Mouse (Mus musculus) embryonic fibroblast, embryonic 13.5 days (primary cell): ENCODE results near the gene Dnajc22. TPM values are rescaled to one million over a fixed set of nuclear protein-coding genes. Genes with fewer than 3 reads are reported as not detected.
"Not testable (repeated sequence)": the region's sequence is repeated elsewhere in the genome, so short reads cannot be mapped to it uniquely, and the experiment has no call there.

Experiments used
- H3K27ac ChIP-seq: 2 replicates; pipeline ENCODE4 v1.5.1; 2012; ENCODE audit warnings: low read length, control low read depth, inconsistent platforms; ENCODE audit not compliant: insufficient read depth
- H3K4me1 ChIP-seq: 2 replicates; pipeline ENCODE4 v1.6.1; 2011; ENCODE audit warnings: low read length; ENCODE audit not compliant: control insufficient read depth, insufficient read depth
- H3K4me3 ChIP-seq: 2 replicates; pipeline ENCODE4 v1.5.1; 2011; ENCODE audit warnings: mild to moderate bottlenecking, control low read depth, low read length; ENCODE audit not compliant: insufficient read depth
- CTCF ChIP-seq: IDR thresholded peaks from 2 replicates; pipeline ENCODE4 v1.5.1; 2011; ENCODE audit warnings: mild to moderate bottlenecking, control low read depth, low read length, moderate library complexity, borderline replicate concordance; ENCODE audit not compliant: insufficient read depth
- POLR2A ChIP-seq: IDR thresholded peaks from 2 replicates; pipeline ENCODE4 v1.6.1; 2011; ENCODE audit warnings: low read depth, mild to moderate bottlenecking, control low read depth, low read length, moderate library complexity
- polyA plus RNA-seq: library from polyadenylated mRNA; stranded (reverse); fragments of >200 nt; gene quantifications from 2 replicates; pipeline ENCODE4 v1.2.4, GENCODE M21; 2011; ENCODE audit warnings: low read depth; ENCODE audit not compliant: missing spikeins, insufficient read length

The Dnajc22 gene
- polyA plus RNA-seq, 1 experiment: not detected

GRCm38 (mm10) chr15:99074019-99074599 is 18.9 kb upstream of the Dnajc22 start, which contains the start of gene Troap:
Troap (plus strand) TSS chr15:99074575.
- H3K4me3 ChIP-seq: peak within 1 kb of the TSS; percentile 96
- TF ChIP-seq CTCF: no peak
- TF ChIP-seq POLR2A: no peak

GRCm38 (mm10) chr15:99074600-99075333 is 18.2 kb upstream of the Dnajc22 start:
- Histone ChIP-seq H3K4me3 (peak overlapping the region; percentile 96), H3K27ac (peak overlapping the region; percentile 90), H3K4me1 (peaks cover 4% of the 10 kb centered on the region; the same call in 1 of the 2 replicates)
- TF ChIP-seq CTCF (no peak), POLR2A (peak; percentile 94)

More at GRCm38 (mm10) chr15:99074019-99074599, 18.9 kb upstream of the Dnajc22 start, which contains the start of gene Troap:
- Histone ChIP-seq H3K4me1 (peaks cover 4% of the 10 kb centered on the region; the same call in 1 of the 2 replicates), H3K27ac (peak within 1 kb of the TSS; percentile 90)

DNA sequence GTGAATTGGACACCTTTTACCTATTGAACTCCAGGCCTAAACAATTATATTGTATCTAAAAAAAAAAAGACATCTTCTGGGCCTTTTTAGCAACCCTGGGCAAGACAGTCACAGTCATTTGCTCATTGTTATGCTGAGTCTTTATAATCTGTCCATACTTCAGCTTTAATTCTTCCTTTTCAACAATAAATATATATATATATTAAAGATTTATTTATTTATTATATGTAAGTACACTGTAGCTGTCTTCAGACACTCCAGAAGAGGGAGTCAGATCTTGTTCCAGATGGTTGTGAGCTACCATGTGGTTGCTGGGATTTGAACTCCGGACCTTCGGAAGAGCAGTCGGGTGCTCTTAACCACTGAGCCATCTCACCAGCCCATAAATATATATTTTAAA is 17.0 kb upstream of the Dnajc22 start:
- peak overlapping the region; percentile 96 for H3K4me3 ChIP-seq
- not testable (repeated sequence) for H3K4me1 ChIP-seq, H3K27ac ChIP-seq

GRCm38 (mm10) chr15:99078181-99078910 is 14.6 kb upstream of the Dnajc22 start:
- TF ChIP-seq CTCF: no peak
- no peak for TF ChIP-seq POLR2A
- Histone ChIP-seq H3K27ac (no peak overlapping the region), H3K4me1 (peaks cover 4% of the 10 kb centered on the region; the same call in 1 of the 2 replicates), H3K4me3 (no peak overlapping the region)

DNA sequence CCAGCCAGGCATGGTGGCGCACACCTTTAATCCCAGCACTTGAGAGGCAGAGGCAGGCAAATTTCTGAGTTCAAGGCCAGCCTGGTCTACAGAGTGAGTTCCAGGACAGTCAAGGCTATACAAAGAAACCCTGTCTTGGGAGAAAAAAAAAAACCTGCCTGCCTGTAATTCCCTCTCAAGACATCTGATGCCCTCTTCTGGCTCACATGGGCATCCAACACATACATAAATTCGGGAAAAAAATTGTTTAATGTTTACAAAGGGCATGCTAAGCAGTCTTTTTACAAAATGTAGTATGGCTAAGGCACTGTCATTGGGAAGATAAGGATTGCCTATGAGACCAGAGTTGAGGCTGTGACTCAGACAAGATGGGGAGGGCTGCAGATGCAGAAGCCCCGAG is 13.2 kb upstream of the Dnajc22 start:
- TF ChIP-seq POLR2A: no peak
- no peak for TF ChIP-seq CTCF
- Histone ChIP-seq H3K4me1 (peaks cover 2% of the 10 kb centered on the region; the same call in 1 of the 2 replicates), H3K27ac (no peak overlapping the region), H3K4me3 (no peak overlapping the region)

- TF ChIP-seq POLR2A (no peak), CTCF (no peak)
- Histone ChIP-seq H3K4me1 (no peaks in the 10 kb centered on the region), H3K27ac (no peak overlapping the region), H3K4me3 (no peak overlapping the region)
Observed at GRCm38 (mm10) chr15:99082322-99082721, 10.6 kb upstream of the Dnajc22 start.

DNA sequence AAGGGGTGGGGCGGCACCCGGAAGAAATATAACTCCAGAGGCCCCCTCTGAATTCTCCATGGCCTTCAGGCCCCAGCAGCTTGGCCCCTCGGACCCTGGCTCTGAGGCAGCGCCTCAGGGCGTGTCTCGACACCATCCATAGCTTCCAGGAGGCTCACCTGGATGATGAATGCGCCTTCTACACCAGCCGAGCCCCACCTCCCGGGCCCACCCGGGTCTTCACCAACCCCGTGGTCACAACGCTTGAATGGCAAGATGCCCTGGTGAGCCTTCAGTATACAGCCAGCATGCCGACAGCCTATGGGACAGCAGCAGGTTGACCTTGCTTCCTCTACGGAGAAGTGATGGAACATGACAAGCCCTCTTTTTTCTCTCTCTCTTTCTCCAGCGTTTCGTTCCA is 10.1 kb upstream of the Dnajc22 start:
- no peak overlapping the region for H3K27ac ChIP-seq
- TF ChIP-seq CTCF: no peak
- no peak for TF ChIP-seq POLR2A
- no peaks in the 10 kb centered on the region for H3K4me1 ChIP-seq
- no peak overlapping the region for H3K4me3 ChIP-seq

DNA sequence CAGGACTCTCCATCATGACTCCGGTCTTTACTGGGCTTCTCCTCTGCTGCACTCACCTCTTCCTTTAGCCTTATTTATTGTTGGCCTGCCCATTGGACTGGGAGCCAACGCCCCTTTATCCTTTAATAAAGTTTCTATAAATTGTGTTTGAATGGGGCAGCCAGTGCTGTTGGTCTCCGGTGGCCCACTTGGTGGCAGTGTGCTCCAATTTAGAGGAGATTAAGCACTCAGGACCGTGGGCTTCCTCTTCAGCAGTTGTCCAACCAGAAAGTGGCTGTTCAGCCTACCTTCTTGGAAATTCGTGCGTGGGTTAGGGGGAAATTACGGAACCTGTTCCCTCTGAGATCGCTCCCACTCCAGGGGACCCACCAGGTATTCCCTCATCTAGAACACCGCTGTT is 9.7 kb upstream of the Dnajc22 start:
- TF ChIP-seq CTCF (peak; percentile 45; the same call in 1 of the 2 replicates), POLR2A (no peak)
- Histone ChIP-seq H3K27ac (no peak overlapping the region), H3K4me1 (no peaks in the 10 kb centered on the region), H3K4me3 (no peak overlapping the region)

DNA sequence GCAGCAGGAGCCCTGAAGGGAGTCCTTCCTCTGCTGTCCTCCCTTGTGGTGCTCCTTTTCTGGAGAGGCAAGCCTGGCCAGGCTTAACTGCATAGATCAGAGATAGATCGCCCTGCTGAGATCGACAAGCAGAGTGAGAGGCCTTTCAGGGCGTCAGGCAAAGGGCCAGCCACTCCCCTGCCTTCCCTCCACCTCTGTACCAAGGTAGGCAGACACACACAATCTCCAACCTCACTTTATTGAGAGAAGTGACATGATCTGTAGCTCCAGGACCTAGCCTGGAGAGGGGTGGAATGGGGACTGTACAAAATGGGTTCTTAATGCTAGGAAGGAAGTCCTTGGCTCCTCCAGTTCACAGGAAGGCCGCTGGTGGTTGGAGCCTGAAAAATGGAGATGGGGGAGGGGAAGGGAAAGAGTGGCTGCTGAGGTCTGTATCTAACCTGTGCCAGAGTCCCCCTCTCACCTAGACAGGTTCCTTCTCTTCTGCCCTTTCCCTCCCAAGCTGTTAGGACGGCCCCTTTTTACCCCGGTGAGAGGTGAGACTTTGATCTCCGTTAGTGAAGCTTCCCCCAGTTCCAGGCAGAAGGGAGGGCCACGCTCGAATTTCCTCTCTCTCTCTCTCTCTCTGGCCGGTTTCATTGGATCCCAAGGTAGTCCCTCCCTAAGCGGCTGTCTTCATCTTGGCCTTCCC is 9.0 kb upstream of the Dnajc22 start:
- TF ChIP-seq CTCF (no peak), POLR2A (no peak)
- Histone ChIP-seq H3K4me1 (no peaks in the 10 kb centered on the region), H3K27ac (no peak overlapping the region), H3K4me3 (no peak overlapping the region)

DNA sequence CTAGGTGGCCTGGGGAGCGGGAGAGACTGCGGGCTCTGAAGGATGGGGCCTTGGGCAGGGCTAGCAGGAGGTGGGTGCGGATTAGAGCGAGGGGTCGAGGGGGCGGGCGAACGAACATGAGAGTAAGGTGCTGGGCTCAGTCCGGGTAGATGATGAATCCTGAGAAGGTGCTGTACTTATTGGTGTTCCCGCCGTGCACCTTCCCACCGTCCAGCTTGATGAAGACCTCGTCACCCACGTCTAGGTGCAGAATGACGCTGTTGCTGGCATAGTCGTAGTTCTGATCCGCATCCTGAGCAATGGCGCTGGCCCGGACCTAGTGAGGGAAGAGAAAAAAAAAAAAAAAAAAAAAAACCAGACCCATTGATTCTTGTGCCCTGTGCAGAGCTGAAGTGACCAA is 8.4 kb upstream of the Dnajc22 start:
- Histone ChIP-seq H3K4me1 (no peaks in the 10 kb centered on the region), H3K4me3 (no peak overlapping the region), H3K27ac (no peak overlapping the region)
- TF ChIP-seq POLR2A: no peak
- TF ChIP-seq CTCF: no peak
